ENCODE assay signal across 9 mouse cellular contexts in the genomic region with DNA sequence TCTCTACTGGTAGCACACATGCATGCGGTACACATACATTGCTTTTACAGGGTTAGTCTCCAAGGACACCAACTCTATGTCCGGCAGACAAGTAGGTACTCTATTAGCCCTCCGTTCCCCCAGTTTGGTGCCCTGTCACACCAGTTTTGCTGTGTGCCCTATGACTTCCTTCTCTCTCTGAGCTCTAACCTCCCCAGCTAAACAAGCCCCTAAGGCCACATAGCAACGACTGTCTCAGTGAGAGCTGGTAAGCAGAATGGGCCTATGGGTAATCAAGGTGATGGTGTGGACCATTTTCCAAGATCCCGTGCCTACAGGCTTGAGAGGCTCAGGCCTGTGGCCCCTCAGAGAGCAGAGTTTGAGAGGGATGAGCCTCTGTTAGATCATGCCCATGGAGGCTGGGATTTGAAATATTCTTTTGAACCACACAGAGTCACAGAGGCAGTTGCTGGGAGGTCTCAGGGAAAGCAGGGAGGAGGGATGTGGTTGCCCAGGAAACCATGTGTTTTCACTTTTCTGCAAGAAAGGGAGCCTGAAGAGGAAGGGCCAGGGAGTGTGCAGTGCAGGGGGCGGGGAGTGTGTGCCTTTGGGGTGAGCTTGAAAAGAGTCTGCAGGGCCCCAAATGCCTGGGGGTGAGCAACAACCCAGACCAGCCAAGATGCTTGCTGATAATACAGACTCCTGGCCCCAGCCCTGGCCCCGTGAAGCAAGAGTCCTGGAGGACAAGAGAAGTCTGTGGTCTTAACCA. TPM values are rescaled to one million over a fixed set of nuclear protein-coding genes. Genes with fewer than 3 reads are reported as not detected.
A peak's percentile ranks its signal among the peaks of the same experiment; 100 is the strongest.
DNase-seq lines count a peak whose midpoint lies in the region; ATAC-seq lines count a peak whose summit lies in the region.
"Had no signal": no experiment of that assay in that cellular context is flagged by ENCODE, and none has a peak within 500 bp of the region (broad histone marks: within the 10 kb centered on the region; RNA-seq: fewer than 3 reads in every experiment).

No protein-coding gene starts in this region.

- peaks cover 46 to 52% of the 10 kb centered on the region in 2 experiments for H3K4me1 ChIP-seq in heart, embryonic 14.5 days (ENCODE audit: control insufficient read depth in 2 of 2, insufficient read depth in 2 of 2, low read length in 2 of 2)

- no peaks in the 10 kb centered on the region for H3K27me3 ChIP-seq in heart, embryonic 14.5 days (ENCODE audit: control insufficient read depth, insufficient read depth, low read length)

- WGBS in heart, embryonic 14.5 days: 63% methylated on average over 7 of the region's 7 CpGs

- no peaks in the 10 kb centered on the region for H3K9me3 ChIP-seq in heart, embryonic 14.5 days (ENCODE audit: control insufficient read depth, low read length)

- H3K9ac ChIP-seq in heart, embryonic 14.5 days (ENCODE audit: low read length): no peak overlapping the region

- H3K27ac ChIP-seq in heart, embryonic 14.5 days (replicated peaks in 1 of 2; ENCODE audit: control insufficient read depth in 1 of 2, insufficient read depth in 1 of 2, low read depth in 2 of 2, low read length in 2 of 2): peak overlapping the region; percentile 25 to 31; a peak in 3 of 4 replicates
- H3K27ac ChIP-seq: left cerebral cortex, adult 2 months had no signal

- intact Hi-C loops in gastrocnemius, postnatal 36 days (cut with DNase I): no loop called here

- no peak overlapping the region for H3K4me2 ChIP-seq in heart, embryonic 14.5 days (ENCODE audit: low read length)

- H3K36me3 ChIP-seq in heart, embryonic 14.5 days (ENCODE audit: control insufficient read depth, insufficient read depth, low read length): no peaks in the 10 kb centered on the region

- H3K4me3 ChIP-seq in heart, embryonic 14.5 days (ENCODE audit: control insufficient read depth in 1 of 2, insufficient read depth in 1 of 2, low read depth in 1 of 2, low read length in 2 of 2): no peak overlapping the region
- H3K4me3 ChIP-seq: left cerebral cortex, adult 2 months had no signal

- ATAC-seq in heart, embryonic 14.5 days (ENCODE audit: insufficient number of reproducible peaks, insufficient read depth, low FRiP score, low read depth): no peak
- ATAC-seq in megakaryocyte progenitor cell, adult 5-6 weeks (replicated peaks; ENCODE audit: poor library complexity): 0 out of 2 replicates have a peak, but pooled peaks have one; percentile 10

- DNase-seq in heart, adult 11 months: no peak
- peak; percentile 66 for DNase-seq in brain, adult 2 months (ENCODE audit: low read depth, low spot score)
- peak; percentile 84 for DNase-seq in forelimb bud, embryonic 11.5 days (ENCODE audit: low read depth, low spot score)
- no peak for DNase-seq in gastrocnemius, postnatal 36 days
- DNase-seq in frontal cortex, postnatal 14 days (ENCODE audit: low spot score in 2 of 2): no peak
- no peak for DNase-seq in kidney, postnatal 36 days

RNA-seq across cellular contexts. Expression of gene Smad6, which starts 36.2 kb away (rescaled TPM):
- polyA plus RNA-seq in heart, embryonic 14.5 days (2014; fragmentation: Nextera tagmentation; extraction: Ambion mirVana): 18.7 and 30.8 TPM in 2 replicates
- 0.34 and 0.72 TPM in 2 replicates for total RNA-seq in megakaryocyte progenitor cell, adult 5-6 weeks (2015)
- 1.2 TPM in 2 replicates for total RNA-seq in megakaryocyte progenitor cell, adult 5-6 weeks (2017)
- 1 to 10 TPM; 3.3 to 4.0 TPM for total RNA-seq in gastrocnemius, postnatal 36 days (2021)

RNA-seq across cellular contexts. Expression of gene Lctl, which starts 58.9 kb away (rescaled TPM):
- polyA plus RNA-seq in heart, embryonic 14.5 days (2014; fragmentation: Nextera tagmentation; extraction: Ambion mirVana): not detected in 2 replicates
- total RNA-seq in megakaryocyte progenitor cell, adult 5-6 weeks (2015): not detected in 2 replicates
- not detected in 2 replicates for total RNA-seq in megakaryocyte progenitor cell, adult 5-6 weeks (2017)
- total RNA-seq in gastrocnemius, postnatal 36 days (2021): not detected
- total RNA-seq: left cerebral cortex, adult 2 months had no signal

Comparison
In these comparisons a context has a peak if more than half of its experiments do, and no peak if none do; other contexts are left out.
1. DNase-seq: peak in brain, adult 2 months (single experiment) and forelimb bud, embryonic 11.5 days (single experiment); none in heart, adult 11 months (single experiment), gastrocnemius, postnatal 36 days (0 of 2), frontal cortex, postnatal 14 days (0 of 2) and kidney, postnatal 36 days (0 of 2).